Mouse (Mus musculus) T-cell, adult 2 months (primary cell): ENCODE measurements around the gene Chst11.

Experiments
- DNase-seq: peaks from one replicate; pipeline ENCODE4 v3.0.0; 2022; ENCODE audit warnings: low spot score

The Chst11 gene

GRCm38 (mm10) chr10:83181831-83182572 is 196.7 kb downstream of the Chst11 start:
- DNase-seq = no peak

GRCm38 (mm10) chr10:83182573-83182960 is 197.3 kb downstream of the Chst11 start:
- peak; percentile 43 for DNase-seq

- DNase-seq = peak; percentile 14
Measured at GRCm38 (mm10) chr10:83183634-83184479, 198.6 kb downstream of the Chst11 start.

GRCm38 (mm10) chr10:83184480-83185069 is 199.3 kb downstream of the Chst11 start:
- DNase-seq = no peak

- no peak for DNase-seq
Measured at GRCm38 (mm10) chr10:83185121-83185520, 199.8 kb downstream of the Chst11 start.

GRCm38 (mm10) chr10:83186167-83186566 is 200.9 kb downstream of the Chst11 start:
- no peak for DNase-seq

- no peak for DNase-seq
Measured at GRCm38 (mm10) chr10:83186984-83187383, 201.7 kb downstream of the Chst11 start.

GRCm38 (mm10) chr10:83189071-83189470 is 203.8 kb downstream of the Chst11 start:
- DNase-seq = no peak

GRCm38 (mm10) chr10:83191476-83191875 is 206.2 kb downstream of the Chst11 start:
- no peak for DNase-seq

GRCm38 (mm10) chr10:83191982-83192381 is 206.7 kb downstream of the Chst11 start:
- no peak for DNase-seq

- peak; percentile 60 for DNase-seq
Measured at GRCm38 (mm10) chr10:83197690-83198336, 212.5 kb downstream of the Chst11 start.

- DNase-seq = no peak
Measured at GRCm38 (mm10) chr10:83198692-83199091, 213.4 kb downstream of the Chst11 start.

GRCm38 (mm10) chr10:83199290-83199689 is 214.0 kb downstream of the Chst11 start:
- DNase-seq = no peak

- DNase-seq = no peak
Measured at GRCm38 (mm10) chr10:83201525-83201924, 216.2 kb downstream of the Chst11 start.

- no peak for DNase-seq
Measured at GRCm38 (mm10) chr10:83202906-83203702, 217.8 kb downstream of the Chst11 start.

GRCm38 (mm10) chr10:83208436-83208835 is 223.1 kb downstream of the Chst11 start:
- DNase-seq = no peak

- DNase-seq = no peak
Measured at GRCm38 (mm10) chr10:83209388-83209787, 224.1 kb downstream of the Chst11 start.

- DNase-seq = no peak
Measured at GRCm38 (mm10) chr10:83210122-83210521, 224.8 kb downstream of the Chst11 start.

- DNase-seq = no peak
Measured at GRCm38 (mm10) chr10:83210968-83211583, 225.8 kb downstream of the Chst11 start.

- DNase-seq = no peak
Measured at GRCm38 (mm10) chr10:83212618-83213017, 227.3 kb downstream of the Chst11 start.

- no peak for DNase-seq
Measured at GRCm38 (mm10) chr10:83215559-83215958, 230.3 kb downstream of the Chst11 start.
